30 mouse cellular contexts compared by ENCODE assay signal in the genomic region with DNA sequence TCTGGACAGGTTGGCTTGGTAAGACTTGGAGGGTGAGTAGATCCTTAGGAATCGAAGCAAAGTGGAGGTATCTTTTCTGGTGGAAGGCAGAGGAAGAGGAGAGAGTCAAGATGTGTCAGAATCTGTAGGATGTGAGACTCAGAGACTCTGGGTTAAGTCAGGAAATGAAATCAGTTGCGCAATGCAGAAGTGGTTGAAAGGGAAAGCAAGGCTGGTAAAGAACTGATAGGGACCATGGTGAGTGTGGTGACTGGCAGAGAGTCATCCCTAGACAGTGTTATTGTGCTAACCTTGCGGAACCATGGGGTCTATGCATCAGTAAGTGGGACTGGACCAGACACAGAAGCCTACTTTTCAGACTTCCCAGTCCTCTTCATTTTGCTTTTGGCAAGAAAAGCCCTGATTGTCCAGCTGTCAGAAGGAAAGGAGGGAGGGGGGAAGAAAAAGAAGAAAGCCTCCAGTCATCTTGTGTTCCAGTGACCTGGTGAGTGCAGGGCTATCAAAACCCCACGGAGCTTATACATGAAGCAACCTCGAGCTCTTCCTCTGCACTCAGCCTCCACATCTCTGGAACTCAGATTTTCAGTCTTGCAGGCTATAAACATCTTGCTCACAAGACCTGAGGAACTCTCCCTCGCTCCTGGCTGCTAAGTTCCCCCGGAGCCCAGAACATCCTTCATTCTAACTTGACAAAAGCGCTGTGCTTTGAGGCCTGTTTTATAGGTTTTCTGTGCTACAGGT. TPM values are rescaled to one million over a fixed set of nuclear protein-coding genes. Genes with fewer than 3 reads are reported as not detected.
DNase-seq lines count a peak whose midpoint lies in the region; ATAC-seq and TF ChIP-seq lines count a peak whose summit lies in the region.
"Had no signal": no experiment of that assay in that cellular context is flagged by ENCODE, and none has a peak within 500 bp of the region (broad histone marks: within the 10 kb centered on the region; RNA-seq: fewer than 3 reads in every experiment).

No protein-coding gene starts in this region.

- no peak overlapping the region for H3K4me3 ChIP-seq in heart, adult 2 months
- H3K4me3 ChIP-seq in MEL (ENCODE audit: control insufficient read depth in 1 of 2, insufficient read depth in 1 of 2, low read depth in 2 of 2, low read length in 2 of 2), result no peak overlapping the region
- H3K4me3 ChIP-seq: forebrain, embryonic 10.5 days; forebrain, embryonic 13.5 days; heart, embryonic 10.5 days; heart, embryonic 13.5 days; hindbrain, embryonic 13.5 days; intestine, embryonic 15.5 days had no signal

- H3K27ac ChIP-seq in heart, adult 2 months, result no peak overlapping the region
- H3K27ac ChIP-seq in MEL (ENCODE audit: control insufficient read depth, low read depth, low read length), result no peak overlapping the region
- H3K27ac ChIP-seq: forebrain, embryonic 10.5 days; forebrain, embryonic 13.5 days; heart, embryonic 10.5 days; heart, embryonic 13.5 days; hindbrain, embryonic 13.5 days; intestine, embryonic 15.5 days had no signal

- H3K9ac ChIP-seq in heart, adult 2 months (ENCODE audit: low read depth, low read length), result no peak overlapping the region
- H3K9ac ChIP-seq in MEL (ENCODE audit: control insufficient read depth, low read depth, low read length, poor library complexity, severe bottlenecking), result no peak overlapping the region
- H3K9ac ChIP-seq: forebrain, embryonic 13.5 days; heart, embryonic 13.5 days; hindbrain, embryonic 13.5 days; intestine, embryonic 15.5 days had no signal

- peak; percentile 75 for ATAC-seq in granulocyte monocyte progenitor cell, adult 5-6 weeks (replicated peaks; ENCODE audit: poor library complexity, severe bottlenecking)
- ATAC-seq in megakaryocyte progenitor cell, adult 5-6 weeks (replicated peaks; ENCODE audit: poor library complexity), result peak; percentile 83
- ATAC-seq: activated CD4-positive, CD25-positive, alpha-beta regulatory T cell, adult 4 months; CD4-positive, CD25-positive, alpha-beta regulatory T cell, adult 4 months; forebrain, embryonic 13.5 days; forebrain, embryonic 16.5 days; hindbrain, embryonic 16.5 days; intestine, embryonic 15.5 days had no signal

- TF ChIP-seq POLR2A in heart, adult 2 months (IDR thresholded peaks at IDR 0.05; ENCODE audit: insufficient read depth, low read depth, low read length), result no peak
- no peak for TF ChIP-seq POLR2A in MEL (IDR thresholded peaks at IDR 0.05; ENCODE audit: control insufficient read depth in 1 of 2, insufficient read depth in 1 of 2, low read depth in 1 of 2, low read length in 2 of 2, poor library complexity in 1 of 2)

- no peak for TF ChIP-seq CTCF in heart, adult 2 months (IDR thresholded peaks at IDR 0.05)
- TF ChIP-seq CTCF in MEL (IDR thresholded peaks at IDR 0.05 in 2 of 3, conservative IDR thresholded peaks at IDR 0.05 in 1 of 3; ENCODE audit: control insufficient read depth in 1 of 3, insufficient read depth in 1 of 3, low read depth in 2 of 3, low read length in 3 of 3, poor library complexity in 1 of 3, severe bottlenecking in 1 of 3), result no peak

- no peak for TF ChIP-seq EP300 in heart, adult 2 months (IDR thresholded peaks at IDR 0.05; ENCODE audit: insufficient read depth, low read depth, low read length)
- no peak for TF ChIP-seq EP300 in MEL (IDR thresholded peaks at IDR 0.05; ENCODE audit: low read depth in 1 of 2, low read length in 2 of 2)

- no peaks in the 10 kb centered on the region for H3K79me2 ChIP-seq in heart, adult 2 months (replicated peaks; ENCODE audit: control insufficient read depth, insufficient read depth, low read length)
- H3K79me2 ChIP-seq in MEL (ENCODE audit: control insufficient read depth, insufficient read depth, low read length, poor library complexity), result no peaks in the 10 kb centered on the region

- 61% methylated on average over 8 of the region's 8 CpGs for WGBS in heart, adult 2 months

- H3K27me3 ChIP-seq in heart, adult 2 months (ENCODE audit: control insufficient read depth, insufficient read depth, low read length), result no peaks in the 10 kb centered on the region
- peaks cover 0 to 4% of the 10 kb centered on the region in 2 experiments; a peak in 2 of 4 replicates for H3K27me3 ChIP-seq in MEL (ENCODE audit: control insufficient read depth in 1 of 2, insufficient read depth in 2 of 2, low read length in 2 of 2)
- H3K27me3 ChIP-seq: hindbrain, embryonic 13.5 days; intestine, embryonic 15.5 days had no signal

- H3K36me3 ChIP-seq in heart, adult 2 months (ENCODE audit: control insufficient read depth, insufficient read depth, low read length), result no peaks in the 10 kb centered on the region
- H3K36me3 ChIP-seq in MEL (ENCODE audit: control insufficient read depth in 1 of 2, insufficient read depth in 2 of 2, low read length in 2 of 2), result no peaks in the 10 kb centered on the region
- H3K36me3 ChIP-seq: forebrain, embryonic 10.5 days; heart, embryonic 10.5 days; heart, embryonic 13.5 days; hindbrain, embryonic 13.5 days; intestine, embryonic 15.5 days had no signal

- intact Hi-C loops in heart, adult 2 months (cut with DNase I), result no loop called here

- peak; percentile 66 for DNase-seq in heart, adult 11 months
- no peak for DNase-seq in heart, adult 2 months
- DNase-seq in MEL (ENCODE audit: low read depth, low spot score), result peak; percentile 23
- no peak for DNase-seq in layer of hippocampus, adult 9-11 months
- no peak for DNase-seq in lung, adult 18-20 months
- DNase-seq in left cerebral cortex, adult 18-20 months (ENCODE audit: low spot score in 2 of 2), result no peak
- DNase-seq: adrenal gland, postnatal 10 days; adrenal gland, postnatal 36 days; B cell, adult 2 months; cerebellum, adult 11 months; cerebellum, adult 8-10 months; cerebellum, postnatal 10 days; cerebellum, postnatal 36 days; gastrocnemius, postnatal 10 days; gastrocnemius, postnatal 36 days; heart, adult 18-20 months; heart, postnatal 14 days; heart, postnatal 4 days had no signal

- no peaks in the 10 kb centered on the region for H3K9me3 ChIP-seq in MEL (replicated peaks; ENCODE audit: insufficient read depth, low read length)
- H3K9me3 ChIP-seq: forebrain, embryonic 10.5 days; forebrain, embryonic 13.5 days; heart, embryonic 10.5 days; heart, embryonic 13.5 days; hindbrain, embryonic 13.5 days; intestine, embryonic 15.5 days had no signal

- peaks cover 5% of the 10 kb centered on the region for H3K4me1 ChIP-seq in heart, adult 2 months (ENCODE audit: control insufficient read depth, insufficient read depth, low read length)
- no peaks in the 10 kb centered on the region for H3K4me1 ChIP-seq in MEL (ENCODE audit: control insufficient read depth in 1 of 2, insufficient read depth in 2 of 2, low read length in 2 of 2)

- no peak for TF ChIP-seq RAD21 in MEL (IDR thresholded peaks at IDR 0.05; ENCODE audit: low read depth, low read length)

TF ChIP-seq in MEL, 35 proteins besides CTCF, POLR2A, EP300 and RAD21:
- no peak for TF ChIP-seq CHD1 (IDR thresholded peaks at IDR 0.05; ENCODE audit: low read depth, low read length)
- peak; percentile 19; the same call in 1 of the 2 replicates for TF ChIP-seq RCOR1 (IDR thresholded peaks at IDR 0.05; ENCODE audit: low read depth, low read length)
- no peak for TF ChIP-seq TBP (IDR thresholded peaks at IDR 0.05; ENCODE audit: low read depth, low read length)
- no peak for TF ChIP-seq MYB (IDR thresholded peaks at IDR 0.05; ENCODE audit: low read depth, low read length)
- no peak for TF ChIP-seq UBTF (IDR thresholded peaks at IDR 0.05; ENCODE audit: borderline replicate concordance, insufficient read depth, low read depth, low read length)

RNA-seq across cellular contexts. Expression of gene Txnrd3, which starts 15.6 kb away (rescaled TPM):
- 10 to 100 TPM; 13.5 to 15.3 TPM for total RNA-seq in heart, adult 2 months (2021)
- 10.5 and 10.7 TPM in 2 replicates for polyA plus RNA-seq in heart, adult 2 months (2012; rRNA removed)
- total RNA-seq in MEL (2012; rRNA removed), result 9.2 and 15.1 TPM in 2 replicates
- polyA plus RNA-seq in MEL (2012; ENCODE audit: insufficient read depth in 1 of 2, insufficient read length in 2 of 2, low read depth in 1 of 2, low replicate concordance in 2 of 2, missing spikeins in 1 of 2), result 1 to 10 TPM in 1 of 2 experiments, not detected in 1; 8.7 TPM
- total RNA-seq in granulocyte monocyte progenitor cell, adult 5-6 weeks (2014; fragmentation: Nextera tagmentation), result 5.2 and 6.0 TPM in 2 replicates
- 7.6 and 9.1 TPM in 2 replicates for total RNA-seq in granulocyte monocyte progenitor cell, adult 5-6 weeks (2017)
- total RNA-seq in megakaryocyte progenitor cell, adult 5-6 weeks (2015), result 4.3 and 5.3 TPM in 2 replicates
- total RNA-seq in megakaryocyte progenitor cell, adult 5-6 weeks (2017), result 9.3 and 9.6 TPM in 2 replicates
- 1 to 10 TPM; 4.0 to 4.8 TPM for total RNA-seq in left cerebral cortex, adult 18-20 months (2021)

RNA-seq across cellular contexts. Expression of gene Chchd6, which starts 32.8 kb away (rescaled TPM):
- 10 to 100 TPM in 1 of 2 experiments, 1 to 10 TPM in 1; 9.3 to 11.4 TPM for total RNA-seq in heart, adult 2 months (2021)
- 25.1 and 28.8 TPM in 2 replicates for polyA plus RNA-seq in heart, adult 2 months (2012; rRNA removed)
- total RNA-seq in MEL (2012; rRNA removed), result 49.5 and 53.0 TPM in 2 replicates
- 10 to 100 TPM in 1 of 2 experiments, not detected in 1; 74.7 TPM for polyA plus RNA-seq in MEL (2012; ENCODE audit: insufficient read depth in 1 of 2, insufficient read length in 2 of 2, low read depth in 1 of 2, low replicate concordance in 2 of 2, missing spikeins in 1 of 2)
- 9.8 and 13.5 TPM in 2 replicates for total RNA-seq in granulocyte monocyte progenitor cell, adult 5-6 weeks (2014; fragmentation: Nextera tagmentation)
- 10.6 and 15.3 TPM in 2 replicates for total RNA-seq in granulocyte monocyte progenitor cell, adult 5-6 weeks (2017)
- total RNA-seq in megakaryocyte progenitor cell, adult 5-6 weeks (2015), result 19.3 and 19.7 TPM in 2 replicates
- total RNA-seq in megakaryocyte progenitor cell, adult 5-6 weeks (2017), result 8.8 and 10.3 TPM in 2 replicates
- total RNA-seq in left cerebral cortex, adult 18-20 months (2021), result 10 to 100 TPM; 83.4 to 84.9 TPM

Comparison
In these comparisons a context has a peak if more than half of its experiments do, and no peak if none do; other contexts are left out.
1. DNase-seq: peak in heart, adult 11 months (single experiment) and MEL (single experiment); none in heart, adult 2 months (0 of 2), layer of hippocampus, adult 9-11 months (single experiment), lung, adult 18-20 months (0 of 2) and left cerebral cortex, adult 18-20 months (0 of 2).